ENCODE assay signal across 30 mouse cellular contexts in genomic region chr3:59107439-59107838, GRCm38 (mm10). TPM values are rescaled to one million over a fixed set of nuclear protein-coding genes. Genes with fewer than 3 reads are reported as not detected.
"Had no signal": no experiment of that assay in that cellular context is flagged by ENCODE, and none has a peak within 500 bp of the region (broad histone marks: within the 10 kb centered on the region; RNA-seq: fewer than 3 reads in every experiment).

No protein-coding gene starts in this region.

- H3K9ac ChIP-seq: embryonic facial prominence, embryonic 12.5 days; embryonic facial prominence, embryonic 13.5 days; embryonic facial prominence, embryonic 15.5 days; forebrain, embryonic 12.5 days; forebrain, embryonic 13.5 days; forebrain, embryonic 15.5 days; forebrain, postnatal 0 days had no signal

- ATAC-seq: forebrain, embryonic 13.5 days; forebrain, embryonic 14.5 days; forebrain, embryonic 15.5 days; forebrain, embryonic 16.5 days; forebrain, postnatal 0 days had no signal

- H3K27me3 ChIP-seq: embryonic facial prominence, embryonic 12.5 days; embryonic facial prominence, embryonic 13.5 days; embryonic facial prominence, embryonic 15.5 days; forebrain, embryonic 12.5 days; forebrain, embryonic 13.5 days; forebrain, embryonic 15.5 days had no signal

- H3K36me3 ChIP-seq: embryonic facial prominence, embryonic 10.5 days; embryonic facial prominence, embryonic 12.5 days; embryonic facial prominence, embryonic 13.5 days; embryonic facial prominence, embryonic 15.5 days; forebrain, embryonic 10.5 days; forebrain, embryonic 12.5 days; forebrain, embryonic 15.5 days had no signal

- H3K27ac ChIP-seq: embryonic facial prominence, embryonic 10.5 days; embryonic facial prominence, embryonic 12.5 days; embryonic facial prominence, embryonic 13.5 days; embryonic facial prominence, embryonic 15.5 days; forebrain, embryonic 10.5 days; forebrain, embryonic 12.5 days; forebrain, embryonic 13.5 days; forebrain, embryonic 15.5 days; gastrocnemius, adult 2 months; heart, adult 2 months had no signal

- H3K4me1 ChIP-seq: embryonic facial prominence, embryonic 10.5 days; embryonic facial prominence, embryonic 12.5 days; embryonic facial prominence, embryonic 13.5 days; embryonic facial prominence, embryonic 15.5 days; forebrain, embryonic 10.5 days; forebrain, embryonic 12.5 days; forebrain, embryonic 13.5 days; forebrain, embryonic 15.5 days had no signal

- H3K4me3 ChIP-seq: embryonic facial prominence, embryonic 10.5 days; embryonic facial prominence, embryonic 12.5 days; embryonic facial prominence, embryonic 13.5 days; embryonic facial prominence, embryonic 15.5 days; erythroblast, embryonic 14.5 days; forebrain, embryonic 10.5 days; forebrain, embryonic 12.5 days; forebrain, embryonic 13.5 days; forebrain, embryonic 15.5 days; gastrocnemius, adult 2 months; heart, adult 2 months had no signal

- H3K9me3 ChIP-seq: embryonic facial prominence, embryonic 10.5 days; embryonic facial prominence, embryonic 12.5 days; embryonic facial prominence, embryonic 13.5 days; embryonic facial prominence, embryonic 15.5 days; forebrain, embryonic 10.5 days; forebrain, embryonic 12.5 days; forebrain, embryonic 13.5 days; forebrain, embryonic 15.5 days had no signal

- DNase-seq: cerebellum, adult 2 months; cerebellum, adult 8-10 months; cerebellum, adult 9-10 months; cerebellum, adult 9-11 months; cerebellum, postnatal 10 days; cerebellum, postnatal 14 days; cerebellum, postnatal 25 days; cerebellum, postnatal 36 days; embryo, embryonic 11 days; forebrain, postnatal 0 days; gastrocnemius, adult 2 months; gastrocnemius, postnatal 10 days; gastrocnemius, postnatal 14 days; gastrocnemius, postnatal 25 days; gastrocnemius, postnatal 36 days; heart, adult 18-20 months; heart, adult 2 months had no signal

- H3K4me2 ChIP-seq: embryonic facial prominence, embryonic 12.5 days; embryonic facial prominence, embryonic 13.5 days; embryonic facial prominence, embryonic 15.5 days; forebrain, embryonic 12.5 days; forebrain, embryonic 13.5 days; forebrain, embryonic 15.5 days had no signal

RNA-seq across cellular contexts. Expression of gene Gpr171, which starts 5.8 kb away (rescaled TPM):
- polyA plus RNA-seq: cerebellum, adult 2 months; cortical plate, adult 2 months; erythroblast, embryonic 14.5 days; frontal cortex, adult 2 months had no signal

RNA-seq across cellular contexts. Expression of gene P2ry14, which starts 46.0 kb away (rescaled TPM):
- polyA plus RNA-seq: erythroblast, embryonic 14.5 days had no signal
